Mouse (Mus musculus) neural tube, embryonic 13.5 days (tissue): ENCODE measurements around the gene Spata2. TPM values are rescaled to one million over a fixed set of nuclear protein-coding genes. Genes with fewer than 3 reads are reported as not detected.

Experiments used
- ATAC-seq: fragments of 200-750 bp; cut with Nextera tagmentation; 2 replicates; pipeline ENCODE4 v1.8.0; 2017; ENCODE audit warnings: low read depth, mild to moderate bottlenecking, moderate TSS enrichment, moderate library complexity
- H3K27ac ChIP-seq: fragments of 300-500 bp; sonication (generic); replicated peaks from 2 replicates; pipeline ENCODE4 v1.5.1; 2015; ENCODE audit warnings: moderate library complexity, mild to moderate bottlenecking, inconsistent platforms
- H3K27me3 ChIP-seq: fragments of 300-500 bp; sonication (generic); 2 replicates; pipeline ENCODE4 v1.6.1; 2015; ENCODE audit warnings: mild to moderate bottlenecking, inconsistent platforms
- H3K36me3 ChIP-seq: fragments of 300-500 bp; sonication (generic); 2 replicates; pipeline ENCODE4 v1.6.1; 2015; ENCODE audit warnings: mild to moderate bottlenecking, inconsistent platforms
- H3K4me1 ChIP-seq: fragments of 300-500 bp; sonication (generic); replicated peaks from 2 replicates; pipeline ENCODE4 v1.6.1; 2015; ENCODE audit warnings: inconsistent platforms
- H3K4me2 ChIP-seq: fragments of 300-500 bp; sonication (generic); 2 replicates; pipeline ENCODE4 v1.6.1; 2015; ENCODE audit warnings: inconsistent platforms, mild to moderate bottlenecking, moderate library complexity
- H3K4me3 ChIP-seq: fragments of 300-500 bp; sonication (generic); 2 replicates; pipeline ENCODE4 v1.5.1; 2015; ENCODE audit warnings: mild to moderate bottlenecking, inconsistent platforms
- H3K9ac ChIP-seq: fragments of 300-500 bp; sonication (generic); 2 replicates; pipeline ENCODE4 v1.6.1; 2015; ENCODE audit warnings: moderate library complexity, mild to moderate bottlenecking, inconsistent platforms
- H3K9me3 ChIP-seq: fragments of 300-500 bp; sonication (generic); 2 replicates; pipeline ENCODE4 v1.6.1; 2016; ENCODE audit warnings: inconsistent platforms
- WGBS: fragments of 180-500 bp; shearing (Covaris S2); methylation state at CpG from one replicate; pipeline ENCODE4 v1.1.7; 2015; 5-methylcytosine and 5-hydroxymethylcytosine counted together
- polyA plus RNA-seq: library from polyadenylated mRNA; unstranded; fragments of >200 nt; fragmentation: Nextera tagmentation; extraction: Ambion mirVana; gene quantifications from 2 replicates; pipeline ENCODE4 v1.2.1, GENCODE M21; 2015

Spata2 gene
- polyA plus RNA-seq, 1 experiment from 2014 or later: 26.9 TPM

GRCm38 (mm10) chr2:167434570-167434969, 58.1 kb downstream of the Spata2 start:
- no peaks in the 10 kb centered on the region for H3K27me3 ChIP-seq
- H3K27ac ChIP-seq: no peak overlapping the region
- H3K9ac ChIP-seq: no peak overlapping the region
- H3K4me1 ChIP-seq: no peaks in the 10 kb centered on the region
- ATAC-seq: no peak
- 89% methylated on average over 6 of the region's 6 CpGs for WGBS
- H3K36me3 ChIP-seq: peaks cover 53% of the 10 kb centered on the region
- no peak overlapping the region for H3K4me3 ChIP-seq
- H3K4me2 ChIP-seq: no peak overlapping the region
- H3K9me3 ChIP-seq: no peaks in the 10 kb centered on the region

GRCm38 (mm10) chr2:167431418-167431776, 61.3 kb downstream of the Spata2 start:
- H3K4me3 ChIP-seq: no peak overlapping the region
- 86% methylated on average over 7 of the region's 7 CpGs for WGBS
- H3K27me3 ChIP-seq: no peaks in the 10 kb centered on the region
- no peaks in the 10 kb centered on the region for H3K4me1 ChIP-seq
- H3K9me3 ChIP-seq: no peaks in the 10 kb centered on the region
- H3K4me2 ChIP-seq: no peak overlapping the region
- ATAC-seq: no peak
- H3K9ac ChIP-seq: no peak overlapping the region
- peaks cover 56% of the 10 kb centered on the region for H3K36me3 ChIP-seq
- H3K27ac ChIP-seq: no peak overlapping the region

Other genes starting within 250 kb of the Spata2 start
- 21.6 and 22.2 TPM in 2 replicates for gene B4galt5, start 143.7 kb downstream of the Spata2 start, polyA plus RNA-seq
- 19.5 and 22.1 TPM in 2 replicates for gene Slc9a8, start 71.2 kb downstream of the Spata2 start, polyA plus RNA-seq
- gene Rnf114, start 242 bp downstream of the Spata2 start, polyA plus RNA-seq: 128 TPM in 2 replicates
- gene Snai1, start 45.3 kb upstream of the Spata2 start, polyA plus RNA-seq: 9.8 and 13.0 TPM in 2 replicates
- 326 and 340 TPM in 2 replicates for gene Ube2v1, start 139.2 kb upstream of the Spata2 start, polyA plus RNA-seq
- gene Gm20431, start 168.6 kb upstream of the Spata2 start, polyA plus RNA-seq: 9.1 and 9.3 TPM in 2 replicates
- 2.2 and 2.3 TPM in 2 replicates for gene Cebpb, start 196.0 kb upstream of the Spata2 start, polyA plus RNA-seq
- gene Tmem189, start 196.9 kb upstream of the Spata2 start, polyA plus RNA-seq: 40.1 and 41.9 TPM in 2 replicates